Mouse (Mus musculus) liver, embryonic 12.5 days (tissue): Measurements from ENCODE around the gene Akr7a5. TPM values are rescaled to one million over a fixed set of nuclear protein-coding genes. Genes with fewer than 3 reads are reported as not detected.

Source experiments
- ATAC-seq: fragments of 200-750 bp; cut with Nextera tagmentation; 2 replicates; pipeline ENCODE4 v1.8.0; 2017; ENCODE audit warnings: moderate number of reproducible peaks, mild to moderate bottlenecking, moderate library complexity
- H3K27ac ChIP-seq: fragments of 300-500 bp; sonication (generic); 2 replicates; pipeline ENCODE4 v1.5.1; 2016; ENCODE audit warnings: mild to moderate bottlenecking
- H3K27me3 ChIP-seq: fragments of 300-500 bp; sonication (generic); replicated peaks from 2 replicates; pipeline ENCODE4 v1.6.1; 2016; ENCODE audit warnings: mild to moderate bottlenecking, moderate library complexity
- H3K36me3 ChIP-seq: fragments of 300-500 bp; sonication (generic); 2 replicates; pipeline ENCODE4 v1.6.1; 2016; ENCODE audit warnings: mild to moderate bottlenecking, moderate library complexity
- H3K4me1 ChIP-seq: fragments of 300-500 bp; sonication (generic); 2 replicates; pipeline ENCODE4 v1.6.1; 2016
- H3K4me2 ChIP-seq: fragments of 300-500 bp; sonication (generic); 2 replicates; pipeline ENCODE4 v1.6.1; 2016; ENCODE audit warnings: mild to moderate bottlenecking, moderate library complexity
- H3K4me3 ChIP-seq: fragments of 300-500 bp; sonication (generic); 2 replicates; pipeline ENCODE4 v1.5.1; 2016; ENCODE audit warnings: mild to moderate bottlenecking, moderate library complexity
- H3K9ac ChIP-seq: fragments of 300-500 bp; sonication (generic); 2 replicates; pipeline ENCODE4 v1.6.1; 2016; ENCODE audit warnings: mild to moderate bottlenecking, moderate library complexity
- H3K9me3 ChIP-seq: fragments of 300-500 bp; sonication (generic); replicated peaks from 2 replicates; pipeline ENCODE4 v1.6.1; 2016; ENCODE audit warnings: mild to moderate bottlenecking, moderate library complexity
- WGBS: fragments of 180-500 bp; shearing (Covaris S2); methylation state at CpG from one replicate; pipeline ENCODE4 v1.1.7; 2016; ENCODE audit not compliant: insufficient replicate concordance; 5-methylcytosine and 5-hydroxymethylcytosine counted together
- polyA plus RNA-seq: library from polyadenylated mRNA; unstranded; fragments of >200 nt; fragmentation: Nextera tagmentation; extraction: Ambion mirVana; gene quantifications from 2 replicates; pipeline ENCODE4 v1.2.1, GENCODE M21; 2016

Akr7a5 gene
- polyA plus RNA-seq, 1 experiment from 2014 or later, result 44.0 TPM

GRCm38 (mm10) chr4:139305521-139305920 lies 5.0 kb upstream of the Akr7a5 start:
- H3K4me1 ChIP-seq, result peaks cover 18% of the 10 kb centered on the region
- no peak overlapping the region for H3K9ac ChIP-seq
- H3K27me3 ChIP-seq, result 0 out of 2 replicates have a peak, but pooled peaks cover 3% of the 10 kb centered on the region
- H3K36me3 ChIP-seq, result peaks cover 16% of the 10 kb centered on the region; the same call in 1 of the 2 replicates
- no peak overlapping the region for H3K27ac ChIP-seq
- WGBS, result 83% methylated on average over 3 of the region's 3 CpGs
- no peak overlapping the region for H3K4me3 ChIP-seq
- H3K9me3 ChIP-seq, result no peaks in the 10 kb centered on the region
- no peak overlapping the region for H3K4me2 ChIP-seq
- no peak for ATAC-seq

GRCm38 (mm10) chr4:139307916-139308315 lies 2.6 kb upstream of the Akr7a5 start:
- Histone ChIP-seq H3K4me2 (no peak overlapping the region), H3K36me3 (peaks cover 16% of the 10 kb centered on the region; the same call in 1 of the 2 replicates), H3K4me3 (no peak overlapping the region), H3K27me3 (peaks cover 12% of the 10 kb centered on the region; the same call in 1 of the 2 replicates), H3K4me1 (peaks cover 35% of the 10 kb centered on the region), H3K9ac (no peak overlapping the region), H3K9me3 (no peaks in the 10 kb centered on the region), H3K27ac (no peak overlapping the region)
- no peak for ATAC-seq
- 48% methylated on average over 5 of the region's 5 CpGs for WGBS

GRCm38 (mm10) chr4:139309651-139310050 lies 893 bp upstream of the Akr7a5 start:
- Histone ChIP-seq H3K27me3 (peaks cover 12% of the 10 kb centered on the region; the same call in 1 of the 2 replicates), H3K9me3 (no peaks in the 10 kb centered on the region), H3K9ac (peak overlapping the region; percentile 91), H3K4me2 (peak overlapping the region; percentile 100), H3K36me3 (peaks cover 23% of the 10 kb centered on the region), H3K4me1 (peaks cover 35% of the 10 kb centered on the region), H3K4me3 (peak overlapping the region; percentile 78), H3K27ac (0 out of 2 replicates have a peak overlapping the region, but pooled peaks have one; percentile 69)
- 33% methylated on average over 6 of the region's 6 CpGs for WGBS
- ATAC-seq, result no peak

GRCm38 (mm10) chr4:139310899-139311701 lies 556 bp downstream of the Akr7a5 start:
- H3K4me2 ChIP-seq, result peak overlapping the region; percentile 100
- under 1% methylated on average over 53 of the region's 53 CpGs for WGBS
- no peak; the same call in 1 of the 2 replicates for ATAC-seq
- peak overlapping the region; percentile 69 for H3K27ac ChIP-seq
- peak overlapping the region; percentile 78 for H3K4me3 ChIP-seq
- peak overlapping the region; percentile 91 for H3K9ac ChIP-seq
- peaks cover 35% of the 10 kb centered on the region for H3K4me1 ChIP-seq
- no peaks in the 10 kb centered on the region for H3K9me3 ChIP-seq
- peaks cover 26% of the 10 kb centered on the region for H3K36me3 ChIP-seq
- H3K27me3 ChIP-seq, result peaks cover 12% of the 10 kb centered on the region; the same call in 1 of the 2 replicates

GRCm38 (mm10) chr4:139311707-139312106 lies 1.2 kb downstream of the Akr7a5 start:
- Histone ChIP-seq H3K9ac (peak overlapping the region; percentile 91), H3K9me3 (no peaks in the 10 kb centered on the region), H3K27me3 (peaks cover 12% of the 10 kb centered on the region; the same call in 1 of the 2 replicates), H3K36me3 (peaks cover 24% of the 10 kb centered on the region), H3K4me1 (peaks cover 35% of the 10 kb centered on the region), H3K27ac (no peak overlapping the region), H3K4me3 (peak overlapping the region; percentile 78), H3K4me2 (peak overlapping the region; percentile 100)
- WGBS, result 29% methylated on average over 14 of the region's 14 CpGs
- ATAC-seq, result no peak

- 43% methylated on average over 4 of the region's 4 CpGs for WGBS
- H3K27ac ChIP-seq, result no peak overlapping the region
- peaks cover 34% of the 10 kb centered on the region for H3K4me1 ChIP-seq
- peaks cover 29% of the 10 kb centered on the region for H3K36me3 ChIP-seq
- H3K27me3 ChIP-seq, result peaks cover 12% of the 10 kb centered on the region; the same call in 1 of the 2 replicates
- H3K9me3 ChIP-seq, result no peaks in the 10 kb centered on the region
- H3K4me2 ChIP-seq, result no peak overlapping the region
- no peak overlapping the region for H3K9ac ChIP-seq
- no peak overlapping the region for H3K4me3 ChIP-seq
- ATAC-seq, result no peak
These were observed 2.1 kb downstream of the Akr7a5 start for GRCm38 (mm10) chr4:139312632-139313031.

- no peaks in the 10 kb centered on the region for H3K9me3 ChIP-seq
- 87% methylated on average over 11 of the region's 11 CpGs for WGBS
- H3K27ac ChIP-seq, result no peak overlapping the region
- H3K9ac ChIP-seq, result no peak overlapping the region
- peaks cover 4% of the 10 kb centered on the region; the same call in 1 of the 2 replicates for H3K4me1 ChIP-seq
- no peak overlapping the region for H3K4me3 ChIP-seq
- no peak overlapping the region for H3K4me2 ChIP-seq
- no peak for ATAC-seq
- peaks cover 45% of the 10 kb centered on the region for H3K36me3 ChIP-seq
- H3K27me3 ChIP-seq, result no peaks in the 10 kb centered on the region
These were observed 7.9 kb downstream of the Akr7a5 start for GRCm38 (mm10) chr4:139318449-139318848.

- no peak overlapping the region for H3K4me3 ChIP-seq
- H3K9me3 ChIP-seq, result no peaks in the 10 kb centered on the region
- no peak for ATAC-seq
- H3K9ac ChIP-seq, result no peak overlapping the region
- H3K27ac ChIP-seq, result no peak overlapping the region
- peaks cover 37% of the 10 kb centered on the region for H3K36me3 ChIP-seq
- no peaks in the 10 kb centered on the region for H3K27me3 ChIP-seq
- WGBS, result 81% methylated on average over 4 of the region's 4 CpGs
- H3K4me1 ChIP-seq, result peaks cover 4% of the 10 kb centered on the region; the same call in 1 of the 2 replicates
- H3K4me2 ChIP-seq, result no peak overlapping the region
These were observed 9.2 kb downstream of the Akr7a5 start for GRCm38 (mm10) chr4:139319740-139320139.

GRCm38 (mm10) chr4:139330605-139331004 lies 20.1 kb downstream of the Akr7a5 start:
- Histone ChIP-seq H3K4me3 (peak overlapping the region; percentile 55), H3K4me2 (peak overlapping the region; percentile 73), H3K9me3 (no peaks in the 10 kb centered on the region), H3K27ac (peak overlapping the region; percentile 45; the same call in 1 of the 2 replicates), H3K9ac (peak overlapping the region; percentile 66), H3K4me1 (peaks cover 39% of the 10 kb centered on the region), H3K27me3 (no peaks in the 10 kb centered on the region), H3K36me3 (peaks cover 4% of the 10 kb centered on the region; the same call in 1 of the 2 replicates)
- ATAC-seq, result peak; percentile 80
- WGBS, result 3% methylated on average over 10 of the region's 10 CpGs

GRCm38 (mm10) chr4:139334631-139335295 lies 24.2 kb downstream of the Akr7a5 start:
- H3K4me1 ChIP-seq, result peaks cover 68% of the 10 kb centered on the region
- peaks cover 4% of the 10 kb centered on the region; the same call in 1 of the 2 replicates for H3K36me3 ChIP-seq
- H3K4me2 ChIP-seq, result peak overlapping the region; percentile 87
- H3K27ac ChIP-seq, result peak overlapping the region; percentile 98
- H3K9ac ChIP-seq, result peak overlapping the region; percentile 74
- H3K4me3 ChIP-seq, result peak overlapping the region; percentile 65
- H3K27me3 ChIP-seq, result no peaks in the 10 kb centered on the region
- 42% methylated on average over 6 of the region's 9 CpGs for WGBS
- no peak for ATAC-seq
- H3K9me3 ChIP-seq, result no peaks in the 10 kb centered on the region

- peak overlapping the region; percentile 98 for H3K27ac ChIP-seq
- peaks cover 4% of the 10 kb centered on the region; the same call in 1 of the 2 replicates for H3K36me3 ChIP-seq
- H3K9ac ChIP-seq, result peak overlapping the region; percentile 74
- peak overlapping the region; percentile 65 for H3K4me3 ChIP-seq
- peaks cover 68% of the 10 kb centered on the region for H3K4me1 ChIP-seq
- H3K27me3 ChIP-seq, result no peaks in the 10 kb centered on the region
- ATAC-seq, result peak; percentile 89
- H3K4me2 ChIP-seq, result peak overlapping the region; percentile 87
- WGBS, result 7% methylated on average over 7 of the region's 7 CpGs
- no peaks in the 10 kb centered on the region for H3K9me3 ChIP-seq
These were observed 25.0 kb downstream of the Akr7a5 start for GRCm38 (mm10) chr4:139335507-139335906.
